Mouse (Mus musculus): ENCODE measurements around the gene Mdh2.

DNA sequence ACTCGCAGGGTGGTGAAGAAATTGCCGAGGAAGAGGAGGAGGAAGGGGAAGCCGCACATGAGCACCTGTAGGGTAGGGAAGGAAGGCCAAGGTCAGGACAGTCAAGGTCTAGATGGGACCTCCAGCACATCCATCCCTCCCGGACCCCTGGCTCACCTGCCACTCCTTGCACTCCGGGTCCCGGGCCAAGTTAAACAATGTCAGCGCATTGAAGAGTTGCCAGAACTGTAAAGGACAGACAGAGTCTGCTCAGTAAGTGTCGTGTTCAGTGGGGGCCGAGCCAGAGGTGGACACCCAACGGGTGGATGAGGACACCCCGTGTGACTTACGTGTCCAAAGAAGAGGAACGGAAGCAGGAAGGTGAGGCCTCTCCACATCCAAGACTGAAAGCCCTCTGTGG is 42.5 kb upstream of the Mdh2 start:
- TF ChIP-seq CTCF (IDR thresholded peaks at IDR 0.05; ENCODE audit: extremely low read depth, insufficient read depth, insufficient read length, insufficient replicate concordance), result no peak
- TF ChIP-seq POLR2A (IDR thresholded peaks at IDR 0.05; ENCODE audit: low read depth, low read length), result no peak
